Mouse (Mus musculus) erythroblast, adult 5-6 weeks (primary cell): ENCODE measurements at regions not wholly inside any gene's neighbourhood (a gene's known extent, or its start where the extent isn't known, plus 50 kb on each side); places are given as distances from the start of the nearest gene placed in this dataset.

Source experiments
- ATAC-seq: replicated peaks from 2 replicates; pipeline ENCODE4 v1.8.0; 2016; ENCODE audit warnings: moderate number of reproducible peaks, mild to moderate bottlenecking, moderate TSS enrichment, inconsistent platforms; ENCODE audit not compliant: poor library complexity, low FRiP score, severe bottlenecking

GRCm38 (mm10) chr16:24124083-24124482 lies 135.4 kb upstream of the Bcl6 start:
- no peak for ATAC-seq

GRCm38 (mm10) chr16:24121633-24122032 lies 133.0 kb upstream of the Bcl6 start:
- ATAC-seq, result no peak

- no peak for ATAC-seq
Measured at GRCm38 (mm10) chr16:24120836-24121235, 132.2 kb upstream of the Bcl6 start.

GRCm38 (mm10) chr16:24118487-24118886 lies 129.8 kb upstream of the Bcl6 start:
- no peak for ATAC-seq

- no peak for ATAC-seq
Measured at GRCm38 (mm10) chr16:24102854-24103690, 114.4 kb upstream of the Bcl6 start.

GRCm38 (mm10) chr16:24097596-24097995 lies 108.9 kb upstream of the Bcl6 start:
- no peak for ATAC-seq

- ATAC-seq, result no peak
Measured at GRCm38 (mm10) chr16:24096076-24096475, 107.4 kb upstream of the Bcl6 start.

- no peak for ATAC-seq
Measured at GRCm38 (mm10) chr16:24095630-24096029, 107.0 kb upstream of the Bcl6 start.

GRCm38 (mm10) chr16:24094566-24094965 lies 105.9 kb upstream of the Bcl6 start:
- ATAC-seq, result no peak

- no peak for ATAC-seq
Measured at GRCm38 (mm10) chr16:24093624-24094023, 105.0 kb upstream of the Bcl6 start.

GRCm38 (mm10) chr16:24092616-24093525 lies 104.2 kb upstream of the Bcl6 start:
- ATAC-seq, result no peak

- ATAC-seq, result no peak
Measured at GRCm38 (mm10) chr16:24092136-24092535, 103.5 kb upstream of the Bcl6 start.

- no peak for ATAC-seq
Measured at GRCm38 (mm10) chr16:24090981-24091380, 102.3 kb upstream of the Bcl6 start.

GRCm38 (mm10) chr16:24089840-24090762 lies 101.4 kb upstream of the Bcl6 start:
- ATAC-seq, result no peak

GRCm38 (mm10) chr16:24083966-24084365 lies 95.3 kb upstream of the Bcl6 start:
- ATAC-seq, result no peak

- no peak for ATAC-seq
Measured at GRCm38 (mm10) chr16:24080471-24080870, 91.8 kb upstream of the Bcl6 start.

- ATAC-seq, result no peak
Measured at GRCm38 (mm10) chr16:24078622-24079021, 90.0 kb upstream of the Bcl6 start.

- ATAC-seq, result no peak
Measured at GRCm38 (mm10) chr16:24077428-24077827, 88.8 kb upstream of the Bcl6 start.

GRCm38 (mm10) chr16:24076799-24077136 lies 88.1 kb upstream of the Bcl6 start:
- ATAC-seq, result no peak
